In genomic region chr2:152413765-152414584, GRCm38 (mm10) we compare ENCODE assay signal across 9 mouse cellular contexts. TPM values are rescaled to one million over a fixed set of nuclear protein-coding genes. Genes with fewer than 3 reads are reported as not detected.
A peak's percentile ranks its signal among the peaks of the same experiment; 100 is the strongest.
DNase-seq lines count a peak whose midpoint lies in the region; ATAC-seq and TF ChIP-seq lines count a peak whose summit lies in the region.
"Had no signal": no experiment of that assay in that cellular context is flagged by ENCODE, and none has a peak within 500 bp of the region (broad histone marks: within the 10 kb centered on the region; RNA-seq: fewer than 3 reads in every experiment).

No protein-coding gene starts in this region.

- TF ChIP-seq EP300 in heart, postnatal 0 days (IDR thresholded peaks at IDR 0.05; ENCODE audit: low read depth) = no peak; the same call in 1 of the 2 replicates

- peaks cover 31% of the 10 kb centered on the region for H3K4me1 ChIP-seq in G1E (ENCODE audit: insufficient read depth, low read depth, low read length)
- H3K4me1 ChIP-seq in heart, postnatal 0 days (ENCODE audit: control insufficient read depth, insufficient read depth) = peaks cover 28% of the 10 kb centered on the region
- H3K4me1 ChIP-seq in midbrain, embryonic 11.5 days (ENCODE audit: control insufficient read depth, insufficient read depth, low read length) = peaks cover 31% of the 10 kb centered on the region
- H3K4me1 ChIP-seq in testis, adult 2 months (ENCODE audit: control insufficient read depth, insufficient read depth, low read length) = peaks cover 30% of the 10 kb centered on the region

- no peaks in the 10 kb centered on the region for H3K27me3 ChIP-seq in G1E (ENCODE audit: insufficient read depth, low read length)
- H3K27me3 ChIP-seq in heart, postnatal 0 days (ENCODE audit: control insufficient read depth, insufficient read depth, low read length) = no peaks in the 10 kb centered on the region
- no peaks in the 10 kb centered on the region for H3K27me3 ChIP-seq in midbrain, embryonic 11.5 days (ENCODE audit: control insufficient read depth, insufficient read depth, low read length)
- no peaks in the 10 kb centered on the region for H3K27me3 ChIP-seq in testis, adult 2 months (ENCODE audit: control insufficient read depth, insufficient read depth, low read length)

- no peak for TF ChIP-seq CTCF in gastrocnemius, adult 2 months (IDR thresholded peaks at IDR 0.05)
- no peak for TF ChIP-seq CTCF in G1E (IDR thresholded peaks at IDR 0.05; ENCODE audit: low read depth, low read length)
- no peak for TF ChIP-seq CTCF in heart, postnatal 0 days (IDR thresholded peaks at IDR 0.05; ENCODE audit: low read depth)
- TF ChIP-seq CTCF in testis, adult 2 months (IDR thresholded peaks at IDR 0.05; ENCODE audit: control insufficient read depth, insufficient read depth, insufficient replicate concordance, low read depth, low read length) = no peak

- peaks cover 20% of the 10 kb centered on the region for H3K36me3 ChIP-seq in G1E (replicated peaks)
- H3K36me3 ChIP-seq in heart, postnatal 0 days (replicated peaks; ENCODE audit: control insufficient read depth, insufficient read depth, low read length) = no peaks in the 10 kb centered on the region
- no peaks in the 10 kb centered on the region for H3K36me3 ChIP-seq in midbrain, embryonic 11.5 days (ENCODE audit: control insufficient read depth, insufficient read depth, low read length)
- H3K36me3 ChIP-seq in testis, adult 2 months (ENCODE audit: control insufficient read depth, insufficient read depth, low read length) = no peaks in the 10 kb centered on the region

- no peak for ATAC-seq in G1E (ENCODE audit: extremely low read depth, insufficient number of reproducible peaks, low FRiP score, poor library complexity, severe bottlenecking)
- ATAC-seq in heart, postnatal 0 days (ENCODE audit: insufficient read depth, low read depth) = peak; percentile 12; the same call in 1 of the 2 replicates
- ATAC-seq in midbrain, embryonic 11.5 days (ENCODE audit: low FRiP score) = peak; percentile 13

- DNase-seq in gastrocnemius, adult 2 months = no peak
- DNase-seq in gastrocnemius, adult 8-10 months (ENCODE audit: low spot score in 2 of 2) = no peak
- no peak for DNase-seq in G1E (ENCODE audit: low spot score)
- DNase-seq in embryo, embryonic 11 days = peak; percentile 61
- no peak for DNase-seq in heart, postnatal 0 days (ENCODE audit: low spot score)
- DNase-seq in left cerebral cortex, postnatal 4 days = peak; percentile 45
- DNase-seq in midbrain, embryonic 11.5 days (ENCODE audit: low spot score, missing footprints) = peak; percentile 96

- intact Hi-C loops in gastrocnemius, adult 2 months (cut with DNase I) = no loop called here
- intact Hi-C loops in left cerebral cortex, postnatal 4 days (cut with DNase I) = no loop called here

- peaks cover 34% of the 10 kb centered on the region for H3K9me3 ChIP-seq in G1E (replicated peaks)
- H3K9me3 ChIP-seq in heart, postnatal 0 days (replicated peaks; ENCODE audit: control insufficient read depth, low read length) = no peaks in the 10 kb centered on the region
- peaks cover 7% of the 10 kb centered on the region; the same call in 1 of the 2 replicates for H3K9me3 ChIP-seq in midbrain, embryonic 11.5 days (ENCODE audit: control insufficient read depth, low read length)

- H3K4me3 ChIP-seq in gastrocnemius, adult 2 months = peak overlapping the region; percentile 85
- H3K4me3 ChIP-seq in G1E (ENCODE audit: low read depth, low read length) = peak overlapping the region; percentile 78
- H3K4me3 ChIP-seq in heart, postnatal 0 days (ENCODE audit: low read depth, low read length) = peak overlapping the region; percentile 89
- H3K4me3 ChIP-seq in midbrain, embryonic 11.5 days (ENCODE audit: low read depth, low read length) = peak overlapping the region; percentile 96
- peak overlapping the region; percentile 78 for H3K4me3 ChIP-seq in testis, adult 2 months (ENCODE audit: control insufficient read depth, low read depth, low read length)

- peak overlapping the region; percentile 98 for H3K9ac ChIP-seq in heart, postnatal 0 days (replicated peaks; ENCODE audit: low read depth, low read length)
- peak overlapping the region; percentile 98 for H3K9ac ChIP-seq in midbrain, embryonic 11.5 days (ENCODE audit: low read length)

- H3K4me2 ChIP-seq in heart, postnatal 0 days (ENCODE audit: low read depth, low read length) = peak overlapping the region; percentile 82
- peak overlapping the region; percentile 83 for H3K4me2 ChIP-seq in midbrain, embryonic 11.5 days

- H3K27ac ChIP-seq in gastrocnemius, adult 2 months = peak overlapping the region; percentile 88
- peak overlapping the region; percentile 98 for H3K27ac ChIP-seq in heart, postnatal 0 days (ENCODE audit: low read depth)
- H3K27ac ChIP-seq in midbrain, embryonic 11.5 days (ENCODE audit: low read depth, low read length) = peak overlapping the region; percentile 94
- peak overlapping the region; percentile 75 for H3K27ac ChIP-seq in testis, adult 2 months (ENCODE audit: control insufficient read depth, insufficient read depth, low read depth, low read length)

- under 1% methylated on average over 84 of the region's 86 CpGs for WGBS in heart, postnatal 0 days
- under 1% methylated on average over 85 of the region's 86 CpGs for WGBS in midbrain, embryonic 11.5 days

- TF ChIP-seq POLR2A in testis, adult 2 months (IDR thresholded peaks at IDR 0.05; ENCODE audit: control insufficient read depth, low read depth, low read length) = no peak; the same call in 1 of the 2 replicates

RNA-seq across cellular contexts. Expression of gene Zcchc3, which starts 0.9 kb away (rescaled TPM):
- total RNA-seq in gastrocnemius, adult 2 months (2021) = 1 to 10 TPM; 1.1 to 1.8 TPM
- under 1 TPM; 0.46 to 0.88 (median 0.84) TPM for total RNA-seq in gastrocnemius, adult 8-10 months (2022)
- total RNA-seq in G1E (2014; fragmentation: Nextera tagmentation) = 21.1 and 23.7 TPM in 2 replicates
- 12.4 and 12.9 TPM in 2 replicates for total RNA-seq in G1E (2017)
- 21.8 and 22.8 TPM in 2 replicates for polyA plus RNA-seq in G1E (2012)
- total RNA-seq in heart, postnatal 0 days (2014; rRNA removed; ENCODE audit: low replicate concordance) = 21.1 and 27.2 TPM in 2 replicates
- 18.3 and 20.6 TPM in 2 replicates for polyA plus RNA-seq in heart, postnatal 0 days (2015; fragmentation: Nextera tagmentation; extraction: Ambion mirVana)
- total RNA-seq in left cerebral cortex, postnatal 4 days (2021) = 10 to 100 TPM; 12.5 to 13.8 TPM
- 52.0 and 55.0 TPM in 2 replicates for polyA plus RNA-seq in midbrain, embryonic 11.5 days (2014; fragmentation: Nextera tagmentation; extraction: Ambion mirVana)
- 2.5 and 2.8 TPM in 2 replicates for polyA plus RNA-seq in testis, adult 2 months (2012; rRNA removed)
- total RNA-seq: CH12.LX had no signal

RNA-seq across cellular contexts. Expression of gene 6820408C15Rik, which starts 1.4 kb away (rescaled TPM):
- total RNA-seq in gastrocnemius, adult 2 months (2021) = not detected
- not detected for total RNA-seq in gastrocnemius, adult 8-10 months (2022)
- 2.1 and 3.8 TPM in 2 replicates for total RNA-seq in G1E (2014; fragmentation: Nextera tagmentation)
- total RNA-seq in G1E (2017) = 0.49 and 0.64 TPM in 2 replicates
- polyA plus RNA-seq in G1E (2012) = 0.17 and 0.18 TPM in 2 replicates
- total RNA-seq in heart, postnatal 0 days (2014; rRNA removed; ENCODE audit: low replicate concordance) = 0.15 and 1.7 TPM in 2 replicates
- polyA plus RNA-seq in heart, postnatal 0 days (2015; fragmentation: Nextera tagmentation; extraction: Ambion mirVana) = 5.4 and 5.6 TPM in 2 replicates
- total RNA-seq in left cerebral cortex, postnatal 4 days (2021) = 1 to 10 TPM; 2.6 to 3.1 TPM
- polyA plus RNA-seq in midbrain, embryonic 11.5 days (2014; fragmentation: Nextera tagmentation; extraction: Ambion mirVana) = 0.40 and 0.93 TPM in 2 replicates
- polyA plus RNA-seq in testis, adult 2 months (2012; rRNA removed) = 54.7 and 73.0 TPM in 2 replicates
- total RNA-seq: CH12.LX had no signal

RNA-seq across cellular contexts. Expression of gene Sox12, which starts 16.1 kb away (rescaled TPM):
- under 1 TPM; 0.53 to 0.79 TPM for total RNA-seq in gastrocnemius, adult 2 months (2021)
- under 1 TPM; 0.34 to 0.58 (median 0.49) TPM for total RNA-seq in gastrocnemius, adult 8-10 months (2022)
- total RNA-seq in G1E (2014; fragmentation: Nextera tagmentation) = 29.4 and 34.4 TPM in 2 replicates
- total RNA-seq in G1E (2017) = 0.98 and 1.7 TPM in 2 replicates
- 60.0 and 62.8 TPM in 2 replicates for polyA plus RNA-seq in G1E (2012)
- 19.9 and 30.0 TPM in 2 replicates for total RNA-seq in heart, postnatal 0 days (2014; rRNA removed; ENCODE audit: low replicate concordance)
- 5.0 and 5.5 TPM in 2 replicates for polyA plus RNA-seq in heart, postnatal 0 days (2015; fragmentation: Nextera tagmentation; extraction: Ambion mirVana)
- 100 to 1,000 TPM; 102 to 105 TPM for total RNA-seq in left cerebral cortex, postnatal 4 days (2021)
- 16.9 and 17.8 TPM in 2 replicates for polyA plus RNA-seq in midbrain, embryonic 11.5 days (2014; fragmentation: Nextera tagmentation; extraction: Ambion mirVana)
- polyA plus RNA-seq in testis, adult 2 months (2012; rRNA removed) = 5.9 and 6.2 TPM in 2 replicates
- total RNA-seq: CH12.LX had no signal

RNA-seq across cellular contexts. Expression of gene Nrsn2, which starts 37.5 kb away (rescaled TPM):
- total RNA-seq in gastrocnemius, adult 2 months (2021) = not detected
- total RNA-seq in gastrocnemius, adult 8-10 months (2022) = under 1 TPM in 1 of 4 experiments, not detected in 3; 0.22 TPM
- total RNA-seq in G1E (2014; fragmentation: Nextera tagmentation) = not detected in 2 replicates
- 0.17 TPM in 1 of 2 replicates, not detected in the other for total RNA-seq in G1E (2017)
- polyA plus RNA-seq in G1E (2012) = not detected in 2 replicates
- not detected in 2 replicates for total RNA-seq in heart, postnatal 0 days (2014; rRNA removed; ENCODE audit: low replicate concordance)
- polyA plus RNA-seq in heart, postnatal 0 days (2015; fragmentation: Nextera tagmentation; extraction: Ambion mirVana) = 0.12 and 0.33 TPM in 2 replicates
- total RNA-seq in left cerebral cortex, postnatal 4 days (2021) = 10 to 100 TPM; 18.7 to 27.1 TPM
- 5.3 and 6.2 TPM in 2 replicates for polyA plus RNA-seq in midbrain, embryonic 11.5 days (2014; fragmentation: Nextera tagmentation; extraction: Ambion mirVana)
- 0.85 and 0.97 TPM in 2 replicates for polyA plus RNA-seq in testis, adult 2 months (2012; rRNA removed)
- total RNA-seq: CH12.LX had no signal

RNA-seq across cellular contexts. Expression of gene Defb23, which starts 50.4 kb away (rescaled TPM):
- not detected for total RNA-seq in gastrocnemius, adult 2 months (2021)
- total RNA-seq in gastrocnemius, adult 8-10 months (2022) = not detected
- total RNA-seq in G1E (2014; fragmentation: Nextera tagmentation) (not detected in 2 replicates), G1E (2017) (0.29 TPM in 1 of 2 replicates, not detected in the other)
- not detected in 2 replicates for polyA plus RNA-seq in G1E (2012)
- not detected in 2 replicates for total RNA-seq in heart, postnatal 0 days (2014; rRNA removed; ENCODE audit: low replicate concordance)
- not detected in 2 replicates for polyA plus RNA-seq in heart, postnatal 0 days (2015; fragmentation: Nextera tagmentation; extraction: Ambion mirVana)
- total RNA-seq in left cerebral cortex, postnatal 4 days (2021) = not detected
- polyA plus RNA-seq in midbrain, embryonic 11.5 days (2014; fragmentation: Nextera tagmentation; extraction: Ambion mirVana) = not detected in 2 replicates
- polyA plus RNA-seq in testis, adult 2 months (2012; rRNA removed) = 1.4 TPM in 1 of 2 replicates, not detected in the other
- total RNA-seq: CH12.LX had no signal

Comparison
In these comparisons a context has a peak if more than half of its experiments do, and no peak if none do; other contexts are left out.
1. DNase-seq: peak in embryo, embryonic 11 days (single experiment), left cerebral cortex, postnatal 4 days (single experiment) and midbrain, embryonic 11.5 days (single experiment); none in gastrocnemius, adult 2 months (single experiment), gastrocnemius, adult 8-10 months (0 of 2), G1E (single experiment) and heart, postnatal 0 days (single experiment).
2. Peak in every context shown above with its lines, with median percentiles within 50 percentile points of each other: H3K27ac ChIP-seq and H3K4me3 ChIP-seq.